Mouse (Mus musculus): ENCODE measurements around the gene Gphb5.
"Not testable (repeated sequence)": the region's sequence is repeated elsewhere in the genome, so short reads cannot be mapped to it uniquely, and the experiment has no call there.

Gphb5 gene

DNA sequence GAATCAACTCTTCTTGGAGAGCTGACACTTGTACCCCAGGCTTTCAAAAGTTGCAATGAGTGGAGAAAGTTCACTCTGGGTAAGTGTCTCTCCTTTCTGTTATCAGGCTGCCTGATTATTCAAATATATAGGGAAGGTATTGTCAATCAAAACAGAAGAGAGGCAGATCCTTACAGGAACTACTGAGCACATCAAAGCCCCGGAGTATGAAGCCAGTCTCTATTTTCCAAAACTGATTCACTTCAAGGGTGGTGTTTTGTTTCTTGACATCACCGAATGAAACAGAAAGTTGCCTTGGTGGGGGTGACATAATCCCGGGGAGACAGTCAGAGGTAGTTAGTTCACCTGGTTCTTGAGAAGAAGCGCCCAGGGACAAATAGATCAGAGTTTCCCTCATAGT is at the start of gene Gphb5:
TSS of gene Gphb5 (minus strand) at position 101 of the 400 bp plus-strand sequence.
- DNase-seq, result no peak

GRCm38 (mm10) chr12:75466206-75466605 is 49.6 kb upstream of the Gphb5 start:
- DNase-seq, result no peak

GRCm38 (mm10) chr12:75464016-75464769 is 47.6 kb upstream of the Gphb5 start:
- DNase-seq, result peak in 1 of 2 experiments; percentile 58

DNA sequence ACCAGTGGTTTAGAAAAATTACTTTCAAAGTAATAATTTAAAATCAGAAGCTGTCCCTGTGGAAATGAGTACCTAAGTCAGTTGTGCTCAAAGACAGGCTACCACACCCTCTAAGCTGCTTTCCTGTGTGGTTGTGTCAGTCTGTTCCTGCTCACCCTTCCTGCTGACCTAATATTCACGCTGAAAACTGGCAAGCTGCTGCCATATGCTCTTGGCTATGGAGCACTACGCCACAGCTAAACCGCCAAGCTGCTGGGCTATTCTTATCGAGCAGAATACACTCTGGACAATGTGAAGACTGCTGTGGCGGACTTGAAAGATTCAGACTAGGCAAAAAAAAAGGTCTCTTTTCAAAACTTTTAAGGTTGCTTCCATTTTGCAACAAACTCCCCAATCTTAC is 44.0 kb upstream of the Gphb5 start:
- DNase-seq, result no peak

- no peak for DNase-seq
Observed at GRCm38 (mm10) chr12:75459656-75460055, 43.1 kb upstream of the Gphb5 start.

DNA sequence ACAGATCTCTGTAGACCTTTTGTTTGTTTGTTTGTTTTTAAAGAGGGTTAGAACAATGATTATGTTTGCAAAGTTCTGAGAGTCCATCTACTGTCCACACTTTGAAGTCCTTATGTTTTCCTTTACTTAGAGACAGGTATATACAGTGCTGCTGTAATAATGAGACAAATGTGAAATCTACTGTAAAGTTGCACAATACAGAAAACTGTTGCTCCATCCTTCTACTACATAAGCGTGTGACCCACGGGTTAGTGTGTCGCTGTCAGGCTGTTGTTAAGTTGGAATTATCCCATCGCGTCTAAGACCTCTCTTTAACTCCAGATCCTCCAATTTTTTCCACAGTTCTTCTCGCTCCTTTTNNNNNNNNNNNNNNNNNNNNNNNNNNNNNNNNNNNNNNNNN is 36.9 kb upstream of the Gphb5 start:
- DNase-seq, result no peak

DNA sequence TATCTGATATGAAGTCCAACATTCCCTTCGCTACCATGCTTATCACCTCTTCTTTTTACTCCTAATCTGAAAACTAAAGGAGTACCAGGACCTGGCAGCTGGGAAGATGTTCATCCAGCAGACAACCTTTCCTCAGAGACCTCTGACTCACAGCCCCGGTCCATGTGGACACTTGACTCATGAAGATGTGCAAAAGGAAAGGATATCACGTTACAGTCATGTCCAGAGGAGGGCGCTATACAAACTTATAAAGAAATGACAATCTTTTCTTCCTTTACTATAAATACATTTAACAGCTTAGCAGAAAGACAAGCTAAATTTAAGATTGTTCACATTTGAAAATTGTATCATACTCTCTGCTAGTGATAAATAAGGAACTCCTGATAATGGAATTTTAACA is 36.4 kb upstream of the Gphb5 start:
- DNase-seq, result no peak

- no peak for DNase-seq
Observed at GRCm38 (mm10) chr12:75450592-75450991, 34.0 kb upstream of the Gphb5 start.

- no peak for DNase-seq
Observed at GRCm38 (mm10) chr12:75450011-75450410, 33.4 kb upstream of the Gphb5 start.

DNA sequence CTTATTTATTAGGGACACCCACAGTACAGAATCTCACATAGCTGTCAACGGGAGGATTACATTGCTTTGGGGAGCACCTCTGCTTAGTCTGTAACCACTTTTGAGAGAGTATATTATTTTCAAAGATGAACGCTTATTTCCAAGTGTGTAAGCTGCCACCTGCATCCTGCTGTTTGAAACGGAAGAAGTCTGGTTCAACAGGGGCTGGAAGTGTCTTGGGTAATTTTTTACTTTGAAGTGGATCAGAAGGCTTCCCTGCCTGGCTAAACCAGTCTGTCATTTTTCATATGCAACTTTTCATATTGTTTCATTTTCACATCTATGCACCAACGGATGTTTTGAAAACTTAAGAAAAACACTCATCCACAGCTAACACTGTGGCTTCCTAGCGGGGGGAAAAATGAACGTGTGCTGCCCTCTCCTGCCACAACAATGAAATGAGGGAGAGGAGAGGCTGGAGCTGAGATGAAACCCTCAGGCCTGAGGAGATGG is 32.9 kb upstream of the Gphb5 start:
- DNase-seq, result no peak

DNA sequence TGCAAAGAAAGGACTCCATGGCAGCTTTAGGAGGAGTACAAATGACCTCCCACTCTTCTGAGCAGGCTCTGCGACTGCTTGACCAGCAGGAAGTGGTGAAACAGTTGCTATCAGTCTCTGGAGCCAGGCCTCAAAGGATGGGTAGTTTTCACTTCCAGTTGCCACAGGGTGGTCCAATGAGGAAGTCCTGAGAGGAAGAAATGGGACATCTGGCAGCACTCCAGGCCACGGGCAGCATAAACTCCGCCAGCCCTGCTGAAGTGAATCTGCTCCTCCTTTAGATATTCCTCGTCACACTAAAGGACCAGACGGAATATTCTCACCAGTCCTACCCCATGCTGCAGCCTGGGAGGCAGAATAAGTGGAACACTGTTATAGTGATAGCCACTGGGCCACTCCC is 32.3 kb upstream of the Gphb5 start:
- DNase-seq, result peak in 1 of 2 experiments; percentile 26

GRCm38 (mm10) chr12:75446245-75446644 is 29.7 kb upstream of the Gphb5 start:
- DNase-seq, result no peak

DNA sequence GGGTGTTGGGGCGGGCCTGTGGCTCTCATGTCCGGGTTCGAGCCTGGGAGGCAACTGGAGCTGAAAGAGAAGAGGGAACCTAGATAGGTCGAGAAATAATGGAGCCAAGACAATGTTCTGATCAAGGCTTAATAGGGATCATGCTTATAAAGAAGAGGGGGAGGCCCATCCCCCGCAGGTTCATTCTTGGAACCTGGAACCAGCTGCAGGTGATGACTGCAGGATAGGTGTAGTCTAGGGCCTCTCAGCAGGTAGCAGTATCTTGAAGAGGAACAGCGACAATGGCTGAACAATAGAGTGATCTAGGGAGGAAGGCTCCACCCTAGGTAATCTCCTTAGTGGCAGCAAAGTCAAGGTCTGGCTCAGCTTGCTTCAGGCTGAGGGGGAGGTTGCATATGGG is 15.8 kb upstream of the Gphb5 start:
- not testable (repeated sequence) for DNase-seq

DNA sequence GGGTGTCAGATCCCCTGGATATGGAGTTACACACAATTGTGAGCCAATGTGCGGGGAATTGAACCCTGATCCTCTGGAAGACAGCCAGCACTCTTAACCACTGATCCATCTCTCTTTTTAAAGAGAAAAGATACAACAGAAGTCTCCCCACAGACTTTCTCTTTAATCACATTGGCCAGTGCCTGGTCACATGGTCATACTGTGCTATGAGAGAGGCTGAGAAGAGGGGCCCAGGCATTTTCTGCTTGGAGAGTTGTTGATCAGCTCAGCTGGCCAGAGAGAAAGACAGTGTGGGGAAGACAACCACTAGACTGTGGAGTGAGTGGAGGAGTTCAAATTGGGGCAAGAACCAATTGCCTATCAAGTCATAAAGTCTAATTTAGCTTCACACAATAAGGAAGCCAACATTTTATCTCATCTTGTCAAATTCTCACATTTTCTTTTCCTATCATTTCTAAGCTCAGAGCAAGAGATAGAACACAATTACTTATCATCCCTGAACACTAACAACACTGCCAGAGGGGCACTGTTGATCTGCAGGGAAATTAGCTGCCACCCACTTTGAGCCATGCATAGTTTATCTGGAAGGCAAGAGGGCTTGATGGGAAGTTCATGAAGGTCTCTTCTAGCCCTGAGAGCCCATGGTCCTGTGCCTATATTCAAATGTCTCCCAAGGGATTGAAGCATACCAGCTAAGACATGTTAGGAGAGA is 13.3 kb upstream of the Gphb5 start:
- DNase-seq, result no peak

- DNase-seq, result no peak
Observed at GRCm38 (mm10) chr12:75428719-75429118, 12.1 kb upstream of the Gphb5 start.

DNA sequence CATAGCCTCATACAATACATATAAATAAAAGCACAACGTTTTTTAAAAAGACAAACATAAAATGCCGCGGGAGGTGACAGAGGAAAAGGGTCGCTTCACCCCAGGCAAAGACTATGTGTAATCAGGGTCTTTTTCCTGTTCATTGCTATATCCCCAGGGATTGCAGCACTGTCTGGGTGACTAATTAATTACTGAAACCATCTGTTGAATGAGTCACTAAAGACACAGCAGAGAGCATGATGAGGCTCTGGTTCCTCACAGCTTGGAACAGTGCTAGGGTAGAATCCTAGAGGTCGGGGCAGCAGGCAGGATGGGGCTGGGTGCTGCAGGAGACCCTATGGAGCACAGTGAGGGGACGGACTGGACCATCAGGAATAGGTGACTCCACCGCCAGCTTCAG is 9.3 kb upstream of the Gphb5 start:
- DNase-seq, result no peak

DNA sequence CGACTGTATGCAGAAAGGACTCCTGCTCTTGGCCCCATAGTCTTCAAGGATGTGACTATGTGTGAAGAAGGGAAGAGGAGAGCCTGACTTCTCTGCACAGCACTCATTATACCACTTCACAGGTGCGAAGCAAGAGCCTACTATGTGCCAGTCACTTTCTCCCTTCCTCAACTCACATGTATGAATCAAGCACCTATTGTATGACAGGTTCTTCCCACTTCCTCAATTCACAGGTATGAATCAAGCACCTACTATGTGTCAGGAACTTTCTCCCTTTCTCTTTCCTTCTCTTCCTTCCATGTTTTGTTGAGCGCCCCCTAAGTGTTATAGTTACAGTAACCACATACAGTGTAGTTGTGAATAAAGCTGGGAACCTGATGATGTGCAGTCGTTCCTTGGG is 8.2 kb upstream of the Gphb5 start:
- no peak for DNase-seq

DNA sequence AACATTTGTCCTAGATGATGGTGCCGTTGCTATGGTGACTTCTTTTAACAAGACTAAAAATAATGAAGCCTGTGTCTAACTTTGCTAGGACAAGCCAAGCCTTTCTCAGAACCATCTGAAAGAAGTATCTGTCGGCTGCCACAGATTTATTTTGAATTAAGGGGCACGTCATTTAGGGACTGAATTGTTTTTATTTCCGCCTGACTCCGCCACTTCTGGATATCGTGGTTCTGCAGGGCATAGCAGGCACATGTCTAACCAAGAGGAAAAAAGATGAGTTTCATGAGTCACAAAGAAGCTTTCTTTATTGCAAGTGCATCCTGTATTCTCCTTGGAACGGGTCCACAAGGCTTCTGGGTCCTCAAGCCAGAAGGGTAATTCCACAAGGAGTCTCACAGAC is 7.8 kb upstream of the Gphb5 start:
- no peak for DNase-seq

DNA sequence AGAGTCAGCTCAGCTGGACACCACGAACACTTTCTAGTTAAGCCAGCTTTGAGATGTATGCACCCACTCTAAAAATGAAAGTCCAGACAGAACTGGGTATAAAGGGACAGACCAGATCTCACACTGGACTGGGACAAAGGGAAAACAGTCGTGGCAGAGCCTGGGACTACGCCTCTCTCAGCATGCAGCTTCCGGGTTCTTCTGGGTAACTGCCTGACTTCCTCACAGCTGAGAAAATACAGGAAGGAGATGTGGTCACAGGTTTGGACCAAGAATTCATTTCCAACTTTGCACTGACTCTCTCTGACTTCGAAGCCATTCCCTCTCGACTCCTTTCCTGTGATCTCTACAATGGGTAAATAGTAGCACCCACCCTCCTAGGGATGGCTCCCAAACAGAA is 1.6 kb downstream of the Gphb5 start:
- no peak for DNase-seq

DNA sequence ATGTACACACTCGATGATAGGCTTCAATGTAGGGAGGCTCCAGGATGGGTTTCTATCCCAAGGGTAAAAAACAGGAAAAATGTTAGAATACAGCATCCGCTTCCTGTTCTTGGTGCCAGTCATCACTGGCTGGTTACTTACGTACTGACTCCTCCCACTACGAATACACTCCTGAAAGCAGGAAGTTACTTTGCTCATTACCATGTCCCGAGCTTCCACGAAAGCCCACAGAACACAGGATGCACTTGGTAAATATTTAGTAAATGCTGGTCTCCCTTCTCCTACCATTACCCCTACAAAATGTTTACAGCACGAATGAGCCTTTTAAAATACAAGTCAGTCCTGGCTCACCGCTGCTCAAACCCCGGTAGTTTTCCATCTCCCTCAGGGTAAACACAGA is 3.6 kb downstream of the Gphb5 start:
- DNase-seq, result no peak

DNA sequence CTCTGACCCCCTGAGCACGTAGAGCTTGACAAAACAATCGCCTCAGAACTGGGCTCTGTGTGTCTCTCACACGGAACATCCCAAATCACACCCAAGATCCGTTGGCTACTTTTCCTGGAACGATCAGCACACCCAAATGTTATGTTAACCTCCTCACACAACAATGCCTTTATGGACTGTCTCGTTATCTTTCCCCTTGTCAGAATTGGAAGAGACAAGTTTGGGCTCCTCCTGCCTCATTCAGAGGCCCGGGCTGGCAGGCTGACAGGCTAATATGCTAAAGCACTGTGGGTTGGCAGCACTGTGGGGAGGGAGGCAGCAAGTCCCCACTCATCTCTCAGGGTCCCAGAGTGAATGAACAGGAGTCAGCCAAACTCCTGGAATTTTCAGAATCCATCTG is 19.5 kb downstream of the Gphb5 start:
- no peak for DNase-seq

DNA sequence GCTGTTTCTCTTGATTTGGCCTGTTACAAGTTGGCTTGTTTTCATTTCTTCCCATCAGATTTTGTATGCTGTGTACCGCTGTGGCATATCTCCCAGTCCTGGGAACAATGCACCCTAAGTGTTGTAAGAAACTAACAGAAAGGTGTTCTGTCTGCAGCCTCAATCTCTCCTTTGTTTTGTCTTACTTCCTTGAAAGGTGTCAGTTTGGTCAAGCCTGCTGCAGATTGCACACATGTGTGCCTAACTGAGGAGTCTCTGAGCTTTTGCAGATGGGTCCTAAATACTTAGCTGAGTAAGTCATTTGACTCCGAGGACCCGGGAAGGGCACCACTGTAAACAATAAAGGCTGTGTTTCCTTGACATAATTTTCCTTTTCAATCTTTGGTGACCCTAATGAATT is 20.0 kb downstream of the Gphb5 start:
- no peak for DNase-seq

DNA sequence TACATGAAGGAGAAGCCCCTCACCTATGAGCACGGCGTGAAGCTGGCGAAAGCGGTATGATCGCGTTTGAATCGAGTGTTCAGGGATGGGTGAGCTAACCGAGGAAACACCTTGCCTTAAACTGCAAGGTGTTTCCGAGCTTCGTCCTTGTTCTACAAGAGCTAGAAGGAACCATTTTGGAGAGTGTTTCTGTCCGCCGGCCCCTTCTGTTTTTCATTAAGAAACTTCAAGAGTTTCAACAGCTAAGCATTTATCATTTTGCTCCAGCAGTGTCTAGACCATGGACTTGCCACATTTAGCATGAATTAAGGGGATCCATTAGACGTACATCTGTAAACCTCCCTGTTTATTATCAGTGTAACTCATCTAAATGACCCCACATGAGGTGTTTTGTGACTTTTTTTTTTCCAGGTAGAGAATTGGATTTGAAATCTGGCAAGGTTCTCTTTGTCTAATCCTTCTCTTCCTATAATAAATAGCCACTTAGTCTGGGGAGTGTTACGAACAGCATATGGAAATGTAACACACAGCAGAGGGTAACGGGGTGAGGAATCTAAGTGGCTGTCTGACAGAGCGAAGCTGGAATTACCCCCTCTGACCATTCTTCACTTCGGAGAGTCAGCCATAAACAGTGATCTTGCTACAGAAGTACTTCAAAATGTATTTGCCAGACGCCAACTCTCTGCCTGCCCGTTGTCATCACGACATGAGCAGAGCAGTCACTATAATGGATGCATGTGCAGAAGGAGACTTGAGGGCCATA is 22.4 kb downstream of the Gphb5 start:
- DNase-seq, result no peak

GRCm38 (mm10) chr12:75391526-75391925 is 25.1 kb downstream of the Gphb5 start:
- DNase-seq, result no peak

All from kidney, adult 8-10 months (tissue).